Mouse (Mus musculus): ENCODE data around the gene Htr6.

DNA sequence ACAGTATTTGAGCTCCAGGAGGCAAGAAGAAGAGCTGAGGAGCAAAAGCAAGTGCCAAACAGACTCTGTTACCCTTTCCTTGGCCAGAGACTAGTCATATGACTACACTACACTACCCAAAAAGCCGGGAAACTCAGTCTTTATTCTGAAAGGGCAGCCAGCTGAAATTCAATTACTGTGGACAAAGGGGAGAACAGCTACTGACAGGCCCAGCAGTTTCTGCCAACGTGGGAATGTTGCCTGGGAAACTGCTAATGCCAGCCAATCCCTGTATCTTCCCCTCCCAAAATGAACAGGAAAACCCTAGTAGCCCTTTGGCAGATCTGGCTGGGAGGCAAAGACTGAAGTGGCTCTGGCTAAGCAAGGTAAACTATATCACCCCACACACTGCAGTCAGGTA, 51.0 kb downstream of the Htr6 start:
- TF ChIP-seq CTCF (IDR thresholded peaks at IDR 0.05; ENCODE audit: low read depth) (no peak), EP300 (IDR thresholded peaks at IDR 0.05; ENCODE audit: low read depth) (no peak)
